Comparison of ENCODE assay signal across 11 mouse cellular contexts in genomic region chr11:68114202-68114601, GRCm38 (mm10).
DNase-seq lines count a peak whose midpoint lies in the region; ATAC-seq and TF ChIP-seq lines count a peak whose summit lies in the region.
"Had no signal": no experiment of that assay in that cellular context is flagged by ENCODE, and none has a peak within 500 bp of the region (broad histone marks: within the 10 kb centered on the region; RNA-seq: fewer than 3 reads in every experiment).

No protein-coding gene starts in this region.

- DNase-seq in hindbrain, embryonic 10.5 days (ENCODE audit: low spot score): no peak
- DNase-seq in hindbrain, embryonic 14.5 days (ENCODE audit: low spot score): no peak
- peak; percentile 26 for DNase-seq in thymus, postnatal 14 days
- no peak for DNase-seq in thymus, postnatal 4 days
- no peak for DNase-seq in lung, embryonic 14.5 days
- no peak for DNase-seq in stomach, postnatal 0 days (ENCODE audit: low spot score)
- no peak for DNase-seq in right cerebral cortex, postnatal 10 days (ENCODE audit: low spot score in 2 of 2)
- DNase-seq in spleen, adult 12 weeks (ENCODE audit: low spot score): no peak

- no peak for ATAC-seq in hindbrain, embryonic 14.5 days (ENCODE audit: low FRiP score)
- ATAC-seq in lung, embryonic 14.5 days (ENCODE audit: insufficient read depth): no peak
- ATAC-seq in stomach, postnatal 0 days (ENCODE audit: low FRiP score, low TSS enrichment): no peak
- ATAC-seq: Patski had no signal

- no peak overlapping the region for H3K9ac ChIP-seq in hindbrain, embryonic 14.5 days
- no peak overlapping the region for H3K9ac ChIP-seq in lung, embryonic 14.5 days
- no peak overlapping the region for H3K9ac ChIP-seq in stomach, postnatal 0 days (ENCODE audit: low read length)
- H3K9ac ChIP-seq: stomach, embryonic 15.5 days had no signal

- no peak overlapping the region for H3K4me3 ChIP-seq in hindbrain, embryonic 10.5 days
- no peak overlapping the region for H3K4me3 ChIP-seq in hindbrain, embryonic 14.5 days (replicated peaks; ENCODE audit: low read length)
- no peak overlapping the region for H3K4me3 ChIP-seq in lung, embryonic 14.5 days (ENCODE audit: low read depth, low read length)
- H3K4me3 ChIP-seq in stomach, postnatal 0 days (ENCODE audit: low read depth, low read length): no peak overlapping the region
- H3K4me3 ChIP-seq: stomach, embryonic 15.5 days had no signal

- H3K4me2 ChIP-seq in hindbrain, embryonic 14.5 days (replicated peaks): no peak overlapping the region
- no peak overlapping the region for H3K4me2 ChIP-seq in lung, embryonic 14.5 days
- H3K4me2 ChIP-seq in stomach, postnatal 0 days (replicated peaks; ENCODE audit: low read depth): no peak overlapping the region
- H3K4me2 ChIP-seq: stomach, embryonic 15.5 days had no signal

- H3K4me1 ChIP-seq in hindbrain, embryonic 10.5 days (replicated peaks): peaks cover 26% of the 10 kb centered on the region
- 0 out of 2 replicates have a peak, but pooled peaks cover 6% of the 10 kb centered on the region for H3K4me1 ChIP-seq in hindbrain, embryonic 14.5 days (replicated peaks; ENCODE audit: control insufficient read depth, insufficient read depth, low read length)
- H3K4me1 ChIP-seq in lung, embryonic 14.5 days (ENCODE audit: insufficient read depth): no peaks in the 10 kb centered on the region
- no peaks in the 10 kb centered on the region for H3K4me1 ChIP-seq in stomach, postnatal 0 days (replicated peaks; ENCODE audit: control insufficient read depth, insufficient read depth)
- H3K4me1 ChIP-seq: stomach, embryonic 15.5 days had no signal

- no peaks in the 10 kb centered on the region for H3K9me3 ChIP-seq in hindbrain, embryonic 10.5 days
- no peaks in the 10 kb centered on the region for H3K9me3 ChIP-seq in hindbrain, embryonic 14.5 days (ENCODE audit: control insufficient read depth, low read length)
- H3K9me3 ChIP-seq in lung, embryonic 14.5 days (ENCODE audit: low read depth, low read length): no peaks in the 10 kb centered on the region
- H3K9me3 ChIP-seq in stomach, postnatal 0 days (ENCODE audit: control insufficient read depth, low read length): no peaks in the 10 kb centered on the region
- H3K9me3 ChIP-seq: stomach, embryonic 15.5 days had no signal

- no peaks in the 10 kb centered on the region for H3K27me3 ChIP-seq in hindbrain, embryonic 10.5 days (ENCODE audit: insufficient read depth, poor library complexity, severe bottlenecking)
- no peaks in the 10 kb centered on the region for H3K27me3 ChIP-seq in hindbrain, embryonic 14.5 days (ENCODE audit: control insufficient read depth, insufficient read depth, low read length)
- H3K27me3 ChIP-seq in lung, embryonic 14.5 days (ENCODE audit: insufficient read depth, low read length): no peaks in the 10 kb centered on the region
- no peaks in the 10 kb centered on the region for H3K27me3 ChIP-seq in stomach, postnatal 0 days (ENCODE audit: control insufficient read depth, insufficient read depth, low read length)
- H3K27me3 ChIP-seq: Patski; stomach, embryonic 15.5 days had no signal

- TF ChIP-seq EP300 in stomach, postnatal 0 days (optimal IDR thresholded peaks at IDR 0.05): no peak

- 18% methylated on average over 6 of the region's 6 CpGs for WGBS in hindbrain, embryonic 10.5 days
- WGBS in hindbrain, embryonic 14.5 days: 17% methylated on average over 6 of the region's 6 CpGs
- 29% methylated on average over 6 of the region's 6 CpGs for WGBS in lung, embryonic 14.5 days
- WGBS in stomach, postnatal 0 days: 50% methylated on average over 6 of the region's 6 CpGs

- peak overlapping the region; percentile 75 for H3K27ac ChIP-seq in hindbrain, embryonic 10.5 days
- H3K27ac ChIP-seq in hindbrain, embryonic 14.5 days: no peak overlapping the region
- H3K27ac ChIP-seq in lung, embryonic 14.5 days (ENCODE audit: low read depth): no peak overlapping the region
- H3K27ac ChIP-seq in stomach, postnatal 0 days (replicated peaks): no peak overlapping the region
- H3K27ac ChIP-seq: macrophage; stomach, embryonic 15.5 days had no signal

- peak; percentile 61 for TF ChIP-seq CTCF in lung, embryonic 14.5 days (IDR thresholded peaks at IDR 0.05; ENCODE audit: low read depth)
- peak; percentile 53 for TF ChIP-seq CTCF in stomach, postnatal 0 days (IDR thresholded peaks at IDR 0.05; ENCODE audit: low read depth)

- no peaks in the 10 kb centered on the region for H3K36me3 ChIP-seq in hindbrain, embryonic 10.5 days
- H3K36me3 ChIP-seq in hindbrain, embryonic 14.5 days (replicated peaks; ENCODE audit: control insufficient read depth, insufficient read depth): no peaks in the 10 kb centered on the region
- no peaks in the 10 kb centered on the region for H3K36me3 ChIP-seq in lung, embryonic 14.5 days (ENCODE audit: insufficient read depth)
- no peaks in the 10 kb centered on the region for H3K36me3 ChIP-seq in stomach, postnatal 0 days (ENCODE audit: control insufficient read depth, insufficient read depth, low read length)
- H3K36me3 ChIP-seq: stomach, embryonic 15.5 days had no signal
